Mouse (Mus musculus) right cerebral cortex, postnatal 14 days (tissue): ENCODE data around the gene Ctnnbl1.

Source experiments
- DNase-seq: peaks from one replicate; pipeline ENCODE4 v3.0.0; 2022

The Ctnnbl1 gene

DNA sequence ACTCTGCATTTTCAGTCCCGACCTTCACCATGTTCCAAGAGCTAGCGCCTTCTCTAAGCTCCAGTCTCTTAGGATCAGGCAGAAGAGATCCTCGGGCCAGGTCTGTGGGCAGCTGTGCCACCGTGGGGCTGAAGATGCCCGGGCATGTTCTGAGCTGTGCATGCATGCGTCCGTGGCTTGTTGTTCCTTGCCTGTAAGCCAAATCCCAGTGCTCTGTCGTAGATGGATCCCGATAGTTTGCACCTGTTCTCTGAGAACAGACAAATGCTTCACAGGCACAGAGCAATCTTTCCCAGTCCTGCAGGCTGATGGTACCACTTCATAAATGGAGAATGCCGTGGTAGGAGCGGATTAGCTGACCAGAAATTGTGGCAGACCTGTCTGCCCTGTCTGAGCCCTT is 87.0 kb downstream of the Ctnnbl1 start:
- DNase-seq: no peak

GRCm38 (mm10) chr2:157830101-157830500 is 92.9 kb downstream of the Ctnnbl1 start:
- DNase-seq: no peak

- DNase-seq: no peak
Observed at GRCm38 (mm10) chr2:157830620-157831354, 93.6 kb downstream of the Ctnnbl1 start.

- DNase-seq: no peak
Observed at GRCm38 (mm10) chr2:157837050-157837449, 99.8 kb downstream of the Ctnnbl1 start.

- DNase-seq: no peak
Observed at GRCm38 (mm10) chr2:157838206-157838923, 101.2 kb downstream of the Ctnnbl1 start.

DNA sequence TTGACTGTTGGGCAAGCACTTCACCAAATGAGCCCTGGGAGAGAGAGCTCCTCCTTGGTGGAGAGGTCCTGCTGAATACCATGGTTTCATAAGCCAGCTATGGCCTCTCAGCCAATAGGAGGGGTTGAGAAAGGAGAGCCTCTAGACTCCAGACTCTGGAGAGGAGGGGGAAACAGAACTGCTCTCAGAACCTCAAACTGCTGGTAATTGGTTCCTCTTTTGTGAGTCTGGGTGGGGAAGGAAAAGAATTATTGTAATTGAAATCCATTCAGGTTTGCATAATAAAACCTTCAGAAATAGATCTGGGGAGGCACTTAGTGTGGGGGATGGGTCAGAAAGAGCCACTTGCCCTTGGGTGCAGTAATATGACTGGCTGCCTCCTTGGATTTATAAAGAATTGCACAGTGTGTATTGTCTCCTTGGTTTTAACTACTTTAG is 103.5 kb downstream of the Ctnnbl1 start:
- no peak for DNase-seq

- DNase-seq: no peak
Observed at GRCm38 (mm10) chr2:157841121-157841520, 103.9 kb downstream of the Ctnnbl1 start.

DNA sequence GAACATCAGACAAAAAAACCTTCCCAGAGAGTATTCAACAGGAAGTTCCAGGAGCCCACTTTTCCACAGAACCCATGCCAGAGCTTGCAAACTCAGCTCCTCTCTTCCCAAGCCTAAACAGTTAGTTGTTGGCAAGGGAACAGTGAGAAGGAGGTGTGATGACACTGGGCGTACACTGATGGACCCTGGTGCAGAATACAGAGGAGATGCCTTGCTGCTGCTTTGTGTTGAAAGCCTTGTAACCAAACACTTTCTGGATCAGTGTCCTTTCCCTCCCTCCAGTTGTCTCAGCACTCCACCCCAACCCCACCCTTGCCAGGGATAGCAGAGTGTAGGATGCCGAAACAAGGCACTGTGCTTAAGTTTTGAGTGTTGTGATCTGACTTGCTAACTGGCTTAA is 107.5 kb downstream of the Ctnnbl1 start:
- DNase-seq: no peak

DNA sequence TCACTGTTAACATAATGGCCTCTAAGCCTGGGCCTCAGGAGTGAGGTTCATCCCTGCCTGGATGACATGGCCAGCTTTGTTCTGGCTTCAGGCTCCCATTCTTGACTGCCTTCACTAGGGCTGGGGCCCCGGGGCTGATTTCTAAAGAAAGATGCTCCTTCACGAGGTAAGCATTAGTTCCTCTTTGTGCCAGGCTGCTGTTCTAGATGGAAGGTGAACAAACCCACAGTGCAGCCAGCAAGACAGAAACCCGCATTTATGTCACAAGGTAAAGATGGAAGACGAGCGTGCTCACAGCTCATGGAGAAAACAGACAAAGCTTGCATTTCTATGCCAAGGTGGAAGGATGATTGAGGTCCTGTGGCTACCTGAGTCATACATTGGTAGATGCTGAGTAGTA is 108.6 kb downstream of the Ctnnbl1 start:
- no peak for DNase-seq

- no peak for DNase-seq
Observed at GRCm38 (mm10) chr2:157853135-157853534, 115.9 kb downstream of the Ctnnbl1 start.

GRCm38 (mm10) chr2:157855814-157856213 is 118.6 kb downstream of the Ctnnbl1 start:
- no peak for DNase-seq

DNA sequence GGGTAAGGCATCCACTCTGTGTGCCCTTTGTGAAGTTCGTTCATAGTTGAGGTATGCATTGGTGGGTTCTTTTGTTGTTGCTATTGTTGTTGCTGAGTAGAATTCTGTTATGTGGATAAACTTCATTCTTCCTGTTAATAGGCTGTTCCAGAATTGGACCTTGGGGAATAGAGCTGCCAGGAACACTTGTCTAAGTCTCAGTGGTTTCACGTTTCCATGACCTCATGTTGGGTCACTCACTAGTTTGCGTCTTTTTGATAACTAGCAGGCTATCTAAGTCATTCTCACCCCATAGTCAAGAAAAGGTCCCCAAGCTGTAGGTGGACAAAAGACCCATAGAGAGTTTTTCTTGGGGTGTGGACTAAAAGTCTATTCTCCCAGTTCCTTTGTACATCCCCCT is 120.3 kb downstream of the Ctnnbl1 start:
- DNase-seq: no peak

DNA sequence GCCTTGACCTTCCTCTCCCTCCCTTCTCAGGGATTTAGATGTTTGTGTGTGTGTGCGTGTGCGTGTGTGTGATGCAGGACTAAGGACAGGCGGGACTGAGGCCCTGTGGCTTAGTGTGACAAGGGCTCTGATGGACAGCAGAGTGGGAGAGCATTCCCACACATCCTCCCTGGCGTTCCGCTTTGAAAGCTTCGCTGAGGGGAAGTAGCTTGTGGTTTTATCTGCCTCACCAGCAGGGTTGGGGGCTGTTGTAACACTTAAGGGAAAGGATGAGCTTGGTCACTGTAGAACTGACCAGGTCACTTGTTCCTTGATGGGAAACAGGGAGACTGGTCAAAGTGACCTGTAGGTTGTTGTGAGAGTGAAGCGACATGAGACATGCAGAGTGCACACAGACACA is 121.1 kb downstream of the Ctnnbl1 start:
- DNase-seq: no peak

DNA sequence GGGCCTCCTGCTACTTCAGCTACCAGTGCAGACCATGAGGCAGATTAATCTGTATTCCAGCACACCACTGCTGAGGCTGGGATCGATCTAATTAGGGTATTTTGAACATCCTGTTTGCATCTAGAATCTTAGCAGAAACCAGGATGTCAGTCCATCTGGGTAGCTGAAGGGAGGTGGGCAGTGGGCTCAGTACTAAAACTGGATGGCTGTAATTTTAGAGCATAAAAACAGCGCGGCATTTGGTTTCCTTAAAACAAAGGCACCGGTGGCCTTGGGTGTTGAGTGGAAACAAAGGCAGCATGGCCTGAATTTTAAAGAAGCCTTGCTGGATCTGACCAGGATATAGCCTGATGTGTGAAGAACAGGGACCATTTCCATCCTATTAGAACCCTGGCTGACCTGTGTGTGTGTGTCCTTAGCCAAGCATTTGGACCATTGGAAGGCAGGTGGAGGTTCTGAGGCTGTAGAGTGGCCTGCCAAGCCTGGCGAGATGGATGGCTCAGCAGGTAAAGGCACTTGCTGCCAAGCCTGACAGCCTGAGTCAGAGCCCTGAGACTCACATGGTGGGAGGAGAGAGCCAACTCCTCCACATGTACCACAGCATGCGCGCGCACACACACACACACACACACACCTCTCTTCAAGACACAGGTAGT is 122.0 kb downstream of the Ctnnbl1 start:
- DNase-seq: no peak

DNA sequence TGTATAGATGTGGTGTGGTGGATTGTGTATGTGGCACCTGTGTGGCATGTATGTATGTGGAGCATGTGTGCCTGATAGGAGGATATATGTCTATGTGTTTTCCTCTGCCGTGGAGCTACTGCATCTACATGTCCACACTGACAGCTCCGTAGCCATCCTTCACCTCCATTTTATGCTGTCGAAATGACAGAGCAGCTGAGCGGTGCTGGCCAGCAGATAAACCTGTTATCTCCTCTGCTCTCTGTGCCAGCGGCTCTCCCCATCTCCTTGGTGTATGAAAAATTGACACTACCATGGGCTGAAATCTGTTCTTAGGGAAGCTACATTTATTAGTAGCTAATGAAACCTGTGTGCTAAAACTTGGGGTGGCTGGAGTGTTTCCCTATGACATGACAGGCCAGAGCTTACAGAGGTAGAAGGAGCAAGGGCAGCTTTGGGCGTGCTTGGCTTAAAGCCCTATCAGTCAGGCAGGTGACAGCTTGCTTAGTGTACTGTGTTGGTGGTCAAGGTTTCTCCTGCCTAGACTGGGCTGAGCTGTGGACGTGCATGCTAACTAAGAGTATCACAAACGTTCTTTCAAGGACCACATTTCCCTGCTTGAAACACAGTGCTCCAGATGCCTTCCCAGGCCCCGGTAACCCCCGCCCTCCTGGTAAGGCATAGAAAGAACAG is 124.2 kb downstream of the Ctnnbl1 start:
- no peak for DNase-seq

GRCm38 (mm10) chr2:157862306-157862705 is 125.1 kb downstream of the Ctnnbl1 start:
- DNase-seq: no peak

DNA sequence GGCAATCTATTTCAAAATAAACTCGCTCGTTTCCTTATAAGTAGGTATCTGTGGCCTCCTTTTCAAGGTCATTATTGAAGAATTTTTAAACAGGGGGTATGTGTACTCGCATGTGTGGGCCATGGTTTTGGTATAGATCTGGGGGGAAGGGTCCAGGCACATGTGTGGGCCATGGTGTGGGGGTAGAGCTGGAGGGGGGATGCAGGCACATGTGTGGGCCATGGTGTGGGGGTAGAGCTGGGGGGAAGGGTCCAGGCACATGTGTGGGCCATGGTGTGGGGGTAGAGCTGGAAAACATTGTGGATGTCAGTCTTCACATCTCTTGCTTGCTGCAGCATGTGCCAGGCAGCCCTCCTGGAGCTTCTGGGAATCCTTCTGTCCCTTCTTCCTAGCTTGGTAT is 129.9 kb downstream of the Ctnnbl1 start:
- no peak for DNase-seq

DNA sequence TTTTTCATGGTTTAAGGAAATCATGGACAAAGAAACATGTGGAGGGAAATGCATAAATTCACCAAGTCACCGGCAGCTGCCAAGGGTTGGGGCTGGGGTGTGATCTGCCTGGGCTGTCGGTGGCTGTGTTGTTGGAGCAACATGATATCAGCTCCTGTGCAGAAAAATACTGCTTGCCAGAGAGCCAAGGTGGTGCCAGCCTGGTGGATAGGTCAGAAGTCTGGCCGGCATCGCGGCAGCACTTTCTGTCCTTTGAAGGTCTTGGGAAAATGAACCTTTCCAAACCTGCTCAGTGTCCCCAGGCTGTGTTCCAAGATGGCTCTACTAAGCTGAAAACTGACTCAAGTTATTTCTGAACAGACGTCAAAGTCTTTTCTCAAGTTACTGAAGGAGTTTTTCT is 133.0 kb downstream of the Ctnnbl1 start:
- DNase-seq: no peak

DNA sequence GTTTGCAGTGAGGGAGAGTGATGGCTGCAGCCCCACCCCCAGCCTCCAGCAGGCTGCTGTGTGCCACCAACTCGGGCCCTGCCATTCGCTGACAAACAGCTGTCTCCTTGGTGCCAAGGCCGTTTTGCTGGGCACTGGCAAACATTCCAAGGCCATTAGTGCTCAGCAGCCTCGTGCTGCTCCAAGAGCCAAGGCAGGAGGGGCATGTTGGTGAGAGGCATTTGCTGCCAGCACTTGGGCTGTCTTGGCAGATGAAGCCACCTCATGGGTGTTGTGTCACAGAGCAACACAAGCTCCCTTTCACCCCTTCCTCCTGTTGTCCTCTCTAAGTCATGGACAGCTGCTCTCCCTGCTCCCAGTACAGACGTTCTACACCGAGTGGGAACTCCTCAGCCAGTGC is 136.0 kb downstream of the Ctnnbl1 start:
- no peak for DNase-seq

DNA sequence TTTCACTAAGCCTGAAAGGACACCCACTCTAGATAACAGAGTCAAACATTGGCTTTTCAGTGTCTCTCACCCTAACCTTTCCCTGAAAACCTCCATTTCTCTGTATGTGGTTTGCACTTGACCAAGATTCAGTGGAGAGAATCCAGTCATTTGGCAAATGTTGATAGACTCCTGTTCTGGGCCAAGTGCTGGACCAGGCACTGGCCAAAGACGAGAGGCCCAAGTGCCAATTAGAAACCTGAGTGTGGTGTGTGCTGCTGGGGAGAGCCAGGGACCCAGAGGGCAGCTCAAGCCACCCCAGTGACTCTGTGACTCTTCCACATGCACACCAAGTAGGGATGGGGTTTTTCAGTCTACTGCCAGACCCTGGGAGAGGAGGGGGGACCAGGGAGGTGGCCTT is 136.5 kb downstream of the Ctnnbl1 start:
- DNase-seq: no peak

DNA sequence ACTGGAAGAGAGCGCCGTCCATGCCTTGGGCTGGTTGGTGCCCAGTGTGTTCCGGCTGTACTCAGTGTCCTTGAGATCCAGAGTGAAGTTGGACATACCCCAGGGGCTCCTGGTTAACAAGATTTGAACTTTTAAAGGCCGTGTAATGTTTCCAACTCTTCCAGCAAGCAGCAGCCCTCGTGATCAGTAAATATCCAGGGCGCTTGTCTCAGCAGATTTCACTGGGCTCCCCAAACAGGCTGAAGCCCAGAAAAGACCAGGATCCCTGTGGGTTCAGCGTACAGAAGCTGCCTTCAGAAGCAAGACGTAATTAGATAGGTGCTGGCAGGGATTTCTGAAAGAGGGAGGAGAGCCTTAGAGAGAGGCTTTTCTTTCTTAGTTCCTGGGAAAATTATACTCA is 137.9 kb downstream of the Ctnnbl1 start:
- DNase-seq: no peak

GRCm38 (mm10) chr2:157877394-157877793 is 140.2 kb downstream of the Ctnnbl1 start:
- DNase-seq: no peak

- no peak for DNase-seq
Observed at GRCm38 (mm10) chr2:157877967-157878366, 140.8 kb downstream of the Ctnnbl1 start.
